Mouse (Mus musculus) cerebellum, adult 2 months (tissue): ENCODE measurements around the gene Gpr142. TPM values are rescaled to one million over a fixed set of nuclear protein-coding genes. Genes with fewer than 3 reads are reported as not detected.

Experiments
- DNase-seq, 2 experiments: peaks; one replicate each; pipeline ENCODE4 v3.0.0; 2021
- H3K27ac ChIP-seq: fragments of 200-500 bp; 2 replicates; pipeline ENCODE4 v1.5.1; 2012; ENCODE audit warnings: low read length, control low read depth, inconsistent platforms; ENCODE audit not compliant: insufficient read depth
- H3K27me3 ChIP-seq: fragments of 200-500 bp; 2 replicates; pipeline ENCODE4 v1.6.1; 2012; ENCODE audit warnings: inconsistent platforms, mild to moderate bottlenecking, low read length, moderate library complexity; ENCODE audit not compliant: control insufficient read depth, insufficient read depth
- H3K4me1 ChIP-seq: fragments of 200-500 bp; 2 replicates; pipeline ENCODE4 v1.6.1; 2011; ENCODE audit warnings: low read length; ENCODE audit not compliant: control insufficient read depth, insufficient read depth
- H3K4me3 ChIP-seq: fragments of 200-500 bp; replicated peaks from 2 replicates; pipeline ENCODE3; 2011; ENCODE audit warnings: mild to moderate bottlenecking, low read depth, low read length, control low read depth; ENCODE audit not compliant: insufficient read depth
- CTCF ChIP-seq: fragments of 200-500 bp; IDR thresholded peaks from 2 replicates; pipeline ENCODE4 v1.5.1; 2011; ENCODE audit warnings: low read depth, mild to moderate bottlenecking, control low read depth, low read length, moderate library complexity, borderline replicate concordance; ENCODE audit not compliant: insufficient read depth
- POLR2A ChIP-seq: fragments of 200-500 bp; IDR thresholded peaks from 2 replicates; pipeline ENCODE4 v1.6.1; 2011; ENCODE audit warnings: low read length, control low read depth, borderline replicate concordance; ENCODE audit not compliant: insufficient read depth
- WGBS: fragments of 180-500 bp; shearing (Covaris S2); methylation state at CpG from one replicate; pipeline ENCODE4 v1.1.7; 2018; 5-methylcytosine and 5-hydroxymethylcytosine counted together
- polyA plus RNA-seq: library from polyadenylated mRNA; depleted of rRNA; stranded (reverse); fragments of >200 nt; gene quantifications from 2 replicates; pipeline ENCODE4 v1.2.3, GENCODE M21; 2012

Gene Gpr142
- polyA plus RNA-seq, 1 experiment: 0.64 TPM

DNA sequence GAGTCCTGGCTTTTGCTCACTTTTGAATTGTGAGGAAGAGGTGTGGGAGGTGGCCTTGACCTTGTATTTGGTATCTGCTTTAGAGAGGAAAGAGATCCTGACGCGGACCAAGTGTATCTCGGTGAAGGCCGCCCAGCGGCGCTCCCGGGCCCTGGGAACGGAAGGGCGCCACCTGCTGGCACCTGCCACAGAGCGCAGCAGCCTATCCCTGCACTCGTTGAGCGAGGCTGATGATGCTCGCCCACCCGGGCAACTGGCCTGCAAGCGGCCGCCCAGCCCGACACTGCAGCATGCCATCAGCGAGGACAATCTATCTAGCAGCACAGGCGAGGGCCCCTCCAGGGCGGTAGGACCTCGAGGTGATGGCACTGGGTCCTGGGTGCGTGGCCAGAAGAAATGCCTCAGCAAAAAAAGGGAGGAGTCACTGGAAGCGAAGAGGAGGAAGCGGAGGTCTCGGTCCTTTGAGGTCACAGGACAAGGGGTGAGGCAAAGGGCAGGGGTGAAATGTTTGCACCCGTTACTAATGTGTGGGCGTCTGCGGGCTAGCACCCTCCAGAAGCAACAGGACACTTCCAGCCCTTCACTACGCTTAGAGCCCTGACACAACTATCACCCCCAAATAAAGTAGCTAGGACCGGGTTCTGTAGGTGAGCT lies 9.5 kb upstream of the Gpr142 start:
- TF ChIP-seq CTCF (peak; percentile 90), POLR2A (0 out of 2 replicates have a peak, but pooled peaks have one; percentile 14)
- Histone ChIP-seq H3K27ac (no peak overlapping the region), H3K4me3 (peak overlapping the region; percentile 15), H3K27me3 (no peaks in the 10 kb centered on the region), H3K4me1 (peaks cover 22% of the 10 kb centered on the region)
- DNase-seq: peak; percentile 82 to 91
- 21% methylated on average over 30 of the region's 30 CpGs for WGBS

DNA sequence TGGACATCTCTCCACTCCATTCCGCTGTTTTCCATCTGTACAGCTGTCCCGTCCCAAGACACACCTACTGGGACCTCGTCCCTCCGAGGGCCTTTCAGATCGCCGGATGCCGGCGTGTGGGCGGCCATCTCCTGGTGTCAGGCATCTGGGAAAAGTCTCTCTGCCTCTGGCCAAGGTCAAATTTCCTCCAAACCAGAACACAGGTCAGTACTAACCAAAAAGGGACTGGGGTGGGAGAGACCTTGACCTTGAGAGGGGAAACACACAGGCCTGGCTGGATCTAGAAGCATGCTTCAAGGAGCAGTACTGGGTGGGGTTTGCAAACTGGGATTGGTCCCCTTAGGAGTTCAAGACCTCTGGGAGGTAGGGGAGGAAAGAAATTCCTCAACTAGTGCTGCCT lies 9.0 kb upstream of the Gpr142 start:
- DNase-seq: no peak
- TF ChIP-seq CTCF: no peak
- TF ChIP-seq POLR2A: no peak
- Histone ChIP-seq H3K4me3 (no peak overlapping the region), H3K27me3 (no peaks in the 10 kb centered on the region), H3K27ac (no peak overlapping the region), H3K4me1 (peaks cover 27% of the 10 kb centered on the region)
- WGBS: 91% methylated on average over 9 of the region's 9 CpGs

DNA sequence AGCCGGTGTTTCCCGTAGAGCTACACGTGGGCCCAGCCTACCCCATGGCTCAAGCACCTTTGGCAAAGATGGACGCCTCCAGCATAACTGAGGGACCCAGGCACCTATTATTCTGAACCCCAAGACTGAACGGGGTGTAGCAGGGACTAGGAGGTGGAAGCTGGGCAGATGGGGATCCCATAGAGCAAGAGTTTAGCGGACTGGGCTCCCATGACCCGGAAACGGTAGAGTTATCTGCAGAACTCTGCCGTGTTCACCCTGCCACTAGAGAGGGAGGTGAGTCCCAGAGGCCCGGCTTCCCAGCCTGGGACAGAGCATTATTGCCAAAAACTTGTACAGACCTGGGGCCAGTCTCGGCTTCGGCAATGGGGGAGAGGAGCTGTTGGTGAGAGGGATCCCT lies 8.6 kb upstream of the Gpr142 start:
- WGBS: 91% methylated on average over 12 of the region's 12 CpGs
- Histone ChIP-seq H3K4me1 (peaks cover 32% of the 10 kb centered on the region), H3K27ac (no peak overlapping the region), H3K27me3 (no peaks in the 10 kb centered on the region), H3K4me3 (no peak overlapping the region)
- TF ChIP-seq POLR2A: no peak
- no peak for TF ChIP-seq CTCF
- DNase-seq: no peak

DNA sequence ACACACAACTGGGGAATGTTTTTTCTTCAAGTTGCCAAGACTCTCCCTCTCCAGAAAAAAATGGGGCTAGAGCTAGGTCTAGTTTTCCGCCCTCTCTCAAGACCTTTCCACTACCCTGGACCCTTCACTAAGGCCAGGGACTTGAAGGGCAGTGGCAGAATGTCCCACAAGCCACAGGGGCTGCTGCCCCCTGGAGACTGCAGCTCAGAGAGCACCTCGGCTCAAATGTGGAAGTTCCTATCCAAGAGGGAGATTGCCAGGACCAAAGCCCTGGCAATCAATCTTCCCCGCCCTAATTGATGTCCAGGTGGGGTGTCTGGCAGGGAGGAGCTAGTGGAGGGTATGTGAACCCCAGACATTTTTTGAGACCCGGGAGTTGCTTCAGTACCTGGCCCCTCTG lies 7.9 kb upstream of the Gpr142 start:
- WGBS: 58% methylated on average over 4 of the region's 4 CpGs
- TF ChIP-seq POLR2A (no peak), CTCF (no peak)
- no peaks in the 10 kb centered on the region for H3K27me3 ChIP-seq
- H3K4me1 ChIP-seq: peaks cover 36% of the 10 kb centered on the region
- H3K4me3 ChIP-seq: peak overlapping the region; percentile 3
- no peak overlapping the region for H3K27ac ChIP-seq
- DNase-seq: no peak

DNA sequence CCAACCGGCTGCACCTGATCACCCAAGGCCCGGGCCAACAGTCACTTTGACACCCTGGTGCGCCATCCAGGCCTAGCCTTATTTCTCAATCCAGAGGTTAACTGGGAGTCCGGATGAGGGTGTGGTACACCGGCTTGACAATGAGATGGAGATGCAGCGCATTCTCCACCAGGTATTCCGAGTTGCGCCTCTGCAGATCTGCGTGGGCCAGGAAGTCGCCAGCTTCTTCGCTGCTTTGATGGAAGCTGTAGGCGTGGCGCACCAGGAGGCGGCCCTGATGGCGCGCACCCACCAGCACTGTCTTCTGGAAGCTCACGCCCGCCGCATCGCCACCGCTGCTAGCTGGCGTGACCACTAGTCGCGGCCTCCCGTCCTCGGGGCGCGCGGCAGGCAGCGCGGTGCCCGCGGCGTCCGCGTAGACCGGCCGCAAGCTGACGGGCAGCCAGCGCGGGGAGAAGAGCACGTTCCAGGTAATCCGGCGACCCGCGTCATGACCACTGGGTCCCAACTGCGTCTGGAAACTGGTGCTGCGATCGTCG lies 7.3 kb upstream of the Gpr142 start:
- no peaks in the 10 kb centered on the region for H3K27me3 ChIP-seq
- DNase-seq: peak; percentile 52 to 69
- peaks cover 40% of the 10 kb centered on the region for H3K4me1 ChIP-seq
- H3K4me3 ChIP-seq: peak overlapping the region; percentile 61
- peak overlapping the region; percentile 93 for H3K27ac ChIP-seq
- TF ChIP-seq POLR2A: no peak
- TF ChIP-seq CTCF: no peak
- 7% methylated on average over 50 of the region's 50 CpGs for WGBS

DNA sequence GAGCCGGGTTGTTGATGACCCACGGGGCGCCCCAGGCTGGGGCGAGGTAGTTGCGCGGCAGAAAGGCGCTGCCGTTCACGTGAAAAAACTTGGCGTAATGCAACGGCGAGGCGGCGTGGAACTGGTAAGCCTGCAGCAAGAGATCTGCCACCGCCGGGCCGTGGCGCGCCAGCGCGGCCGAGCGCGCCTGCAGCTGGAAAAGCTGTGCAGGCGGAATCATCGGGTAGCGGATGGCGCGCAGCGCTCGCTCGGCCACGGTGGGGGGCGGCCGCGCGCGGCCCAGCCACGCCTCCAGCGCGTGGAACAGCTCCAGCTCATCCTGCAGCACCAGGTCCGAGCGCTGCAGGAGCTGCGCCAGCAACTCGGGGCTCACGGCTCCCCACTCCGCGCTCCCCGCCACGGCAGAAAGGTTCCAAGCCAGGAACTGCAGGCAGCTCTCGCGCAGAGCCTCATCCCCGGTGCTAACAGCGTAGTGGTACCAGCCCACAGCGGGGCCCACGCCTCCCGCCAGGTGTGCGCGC lies 6.8 kb upstream of the Gpr142 start:
- under 1% methylated on average over 59 of the region's 59 CpGs for WGBS
- Histone ChIP-seq H3K27ac (peak overlapping the region; percentile 93), H3K4me3 (peak overlapping the region; percentile 61), H3K27me3 (no peaks in the 10 kb centered on the region), H3K4me1 (peaks cover 44% of the 10 kb centered on the region)
- DNase-seq: peak; percentile 78 to 81
- TF ChIP-seq POLR2A: peak; percentile 38; the same call in 1 of the 2 replicates
- no peak for TF ChIP-seq CTCF

DNA sequence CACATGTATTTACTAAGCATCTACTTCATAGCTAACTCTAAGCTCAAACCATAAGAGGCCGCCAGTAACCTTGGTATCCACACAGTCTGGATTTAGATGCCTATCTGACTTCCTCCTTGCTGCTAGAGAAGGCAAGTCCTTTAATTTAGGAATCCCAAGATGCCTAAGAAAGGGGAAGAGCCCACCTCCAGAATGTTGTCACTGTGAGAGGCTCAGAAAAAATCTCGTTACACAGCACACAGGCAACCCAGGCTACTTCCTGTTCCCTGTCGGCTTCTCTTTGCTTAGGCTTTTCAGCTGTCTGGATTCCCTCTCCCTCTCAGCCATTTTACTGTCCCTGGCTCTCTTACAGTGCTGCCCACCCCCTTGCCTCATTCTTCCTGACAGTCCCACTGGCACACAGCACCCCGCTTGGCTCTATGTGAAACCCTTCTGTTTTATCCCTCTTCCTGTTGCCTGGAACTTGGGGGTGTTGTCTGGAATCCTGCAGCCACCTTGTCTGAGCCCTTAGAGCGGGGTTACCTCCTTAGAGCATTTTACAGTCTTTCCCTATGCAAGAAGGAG lies 5.7 kb upstream of the Gpr142 start:
- WGBS: 53% methylated on average over 5 of the region's 5 CpGs
- Histone ChIP-seq H3K27me3 (no peaks in the 10 kb centered on the region), H3K4me3 (no peak overlapping the region), H3K27ac (peak overlapping the region; percentile 77), H3K4me1 (peaks cover 49% of the 10 kb centered on the region)
- TF ChIP-seq CTCF: no peak
- peak in 1 of 2 experiments; percentile 47 for DNase-seq
